Comparison of ENCODE assay signal across 19 mouse cellular contexts in the genomic region with DNA sequence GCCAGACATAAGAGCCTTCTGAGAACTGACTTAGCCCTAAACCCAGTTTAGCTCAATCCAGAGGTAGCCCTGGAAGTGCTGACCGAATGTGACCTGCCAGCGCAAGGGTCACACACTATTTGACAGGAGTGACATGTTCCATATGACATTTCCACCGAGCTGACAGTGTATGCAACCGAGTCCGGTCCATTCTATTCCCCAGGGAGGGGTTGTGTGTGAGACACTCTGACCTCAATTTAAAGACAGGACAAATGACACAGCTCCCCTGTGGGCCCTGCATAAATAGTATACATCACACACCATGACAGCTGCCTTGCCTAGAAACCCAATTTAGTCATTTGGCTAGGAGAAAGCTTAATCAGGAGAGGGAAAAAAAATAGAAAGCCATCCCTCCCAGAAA. TPM values are rescaled to one million over a fixed set of nuclear protein-coding genes. Genes with fewer than 3 reads are reported as not detected.
A peak's percentile ranks its signal among the peaks of the same experiment; 100 is the strongest.
DNase-seq lines count a peak whose midpoint lies in the region; ATAC-seq and TF ChIP-seq lines count a peak whose summit lies in the region.
"Had no signal": no experiment of that assay in that cellular context is flagged by ENCODE, and none has a peak within 500 bp of the region (broad histone marks: within the 10 kb centered on the region; RNA-seq: fewer than 3 reads in every experiment).

No protein-coding gene starts in this region.

- H3K27ac ChIP-seq in midbrain, embryonic 11.5 days (ENCODE audit: low read depth, low read length), result no peak overlapping the region
- no peak overlapping the region for H3K27ac ChIP-seq in midbrain, embryonic 15.5 days
- H3K27ac ChIP-seq in hindbrain, embryonic 11.5 days (ENCODE audit: low read depth, low read length), result no peak overlapping the region
- no peak overlapping the region for H3K27ac ChIP-seq in liver, postnatal 0 days (ENCODE audit: low read depth)
- H3K27ac ChIP-seq: heart, embryonic 10.5 days; left cerebral cortex, adult 2 months; limb, embryonic 12.5 days; liver, embryonic 15.5 days had no signal

- intact Hi-C loops in heart, postnatal 25 days (cut with DNase I), result no loop called here

- no peak overlapping the region for H3K9ac ChIP-seq in midbrain, embryonic 11.5 days (ENCODE audit: low read length)
- no peak overlapping the region for H3K9ac ChIP-seq in midbrain, embryonic 15.5 days
- no peak overlapping the region for H3K9ac ChIP-seq in hindbrain, embryonic 11.5 days (ENCODE audit: low read depth, low read length)
- no peak overlapping the region for H3K9ac ChIP-seq in liver, postnatal 0 days (replicated peaks)
- H3K9ac ChIP-seq: limb, embryonic 12.5 days; liver, embryonic 15.5 days had no signal

- H3K4me1 ChIP-seq in midbrain, embryonic 11.5 days (ENCODE audit: control insufficient read depth, insufficient read depth, low read length), result peaks cover 2% of the 10 kb centered on the region; the same call in 1 of the 2 replicates
- H3K4me1 ChIP-seq in midbrain, embryonic 15.5 days, result peaks cover 9% of the 10 kb centered on the region; the same call in 1 of the 2 replicates
- no peaks in the 10 kb centered on the region; the same call in 1 of the 2 replicates for H3K4me1 ChIP-seq in hindbrain, embryonic 11.5 days (replicated peaks; ENCODE audit: control insufficient read depth, insufficient read depth, low read length)
- H3K4me1 ChIP-seq in liver, postnatal 0 days (ENCODE audit: insufficient read depth), result peaks cover 9% of the 10 kb centered on the region

- WGBS in midbrain, embryonic 11.5 days, result 53% methylated on average over 5 of the region's 5 CpGs
- WGBS in midbrain, embryonic 15.5 days, result 38% methylated on average over 5 of the region's 5 CpGs
- 36% methylated on average over 5 of the region's 5 CpGs for WGBS in hindbrain, embryonic 11.5 days
- WGBS in liver, postnatal 0 days (ENCODE audit: insufficient replicate concordance), result 51% methylated on average over 5 of the region's 5 CpGs

- no peak overlapping the region for H3K4me3 ChIP-seq in midbrain, embryonic 11.5 days (ENCODE audit: low read depth, low read length)
- no peak overlapping the region for H3K4me3 ChIP-seq in midbrain, embryonic 15.5 days
- no peak overlapping the region for H3K4me3 ChIP-seq in hindbrain, embryonic 11.5 days (ENCODE audit: low read depth, low read length)
- H3K4me3 ChIP-seq in liver, postnatal 0 days (ENCODE audit: low read depth, low read length), result no peak overlapping the region
- H3K4me3 ChIP-seq: heart, embryonic 10.5 days; left cerebral cortex, adult 2 months; limb, embryonic 12.5 days; liver, embryonic 15.5 days; myocyte had no signal

- no peak overlapping the region for H3K4me2 ChIP-seq in midbrain, embryonic 11.5 days
- no peak overlapping the region for H3K4me2 ChIP-seq in midbrain, embryonic 15.5 days
- H3K4me2 ChIP-seq in hindbrain, embryonic 11.5 days (replicated peaks; ENCODE audit: low read depth, low read length), result no peak overlapping the region
- H3K4me2 ChIP-seq in liver, postnatal 0 days (ENCODE audit: low read depth, low read length), result no peak overlapping the region
- H3K4me2 ChIP-seq: limb, embryonic 12.5 days; liver, embryonic 15.5 days had no signal

- no peak for TF ChIP-seq CTCF in liver, postnatal 0 days (IDR thresholded peaks at IDR 0.05; ENCODE audit: low read depth)

- H3K27me3 ChIP-seq in midbrain, embryonic 11.5 days (ENCODE audit: control insufficient read depth, insufficient read depth, low read length), result no peaks in the 10 kb centered on the region
- H3K27me3 ChIP-seq in midbrain, embryonic 15.5 days (replicated peaks), result no peaks in the 10 kb centered on the region
- H3K27me3 ChIP-seq in hindbrain, embryonic 11.5 days (ENCODE audit: control insufficient read depth, insufficient read depth, low read length), result no peaks in the 10 kb centered on the region
- no peaks in the 10 kb centered on the region for H3K27me3 ChIP-seq in liver, postnatal 0 days (ENCODE audit: insufficient read depth, low read length)
- H3K27me3 ChIP-seq: limb, embryonic 12.5 days; liver, embryonic 15.5 days had no signal

- no peaks in the 10 kb centered on the region for H3K36me3 ChIP-seq in midbrain, embryonic 11.5 days (ENCODE audit: control insufficient read depth, insufficient read depth, low read length)
- no peaks in the 10 kb centered on the region for H3K36me3 ChIP-seq in midbrain, embryonic 15.5 days (replicated peaks)
- no peaks in the 10 kb centered on the region for H3K36me3 ChIP-seq in hindbrain, embryonic 11.5 days (ENCODE audit: control insufficient read depth, insufficient read depth, low read length)
- H3K36me3 ChIP-seq in liver, postnatal 0 days (replicated peaks; ENCODE audit: insufficient read depth, low read length), result no peaks in the 10 kb centered on the region
- H3K36me3 ChIP-seq: heart, embryonic 10.5 days; limb, embryonic 12.5 days; liver, embryonic 15.5 days had no signal

- ATAC-seq in midbrain, embryonic 11.5 days (ENCODE audit: low FRiP score), result peak; percentile 86
- no peak for ATAC-seq in midbrain, embryonic 15.5 days (replicated peaks)
- peak; percentile 92 for ATAC-seq in hindbrain, embryonic 11.5 days (ENCODE audit: low FRiP score)
- no peak for ATAC-seq in liver, postnatal 0 days
- ATAC-seq: activated CD4-positive, CD25-positive, alpha-beta regulatory T cell, adult 4 months; forebrain, embryonic 16.5 days had no signal

- no peaks in the 10 kb centered on the region for H3K9me3 ChIP-seq in midbrain, embryonic 11.5 days (ENCODE audit: control insufficient read depth, low read length)
- no peaks in the 10 kb centered on the region for H3K9me3 ChIP-seq in midbrain, embryonic 15.5 days
- no peaks in the 10 kb centered on the region for H3K9me3 ChIP-seq in hindbrain, embryonic 11.5 days (ENCODE audit: control insufficient read depth, low read length)
- no peaks in the 10 kb centered on the region for H3K9me3 ChIP-seq in liver, postnatal 0 days (ENCODE audit: low read length)
- H3K9me3 ChIP-seq: heart, embryonic 10.5 days; limb, embryonic 12.5 days; liver, embryonic 15.5 days had no signal

- TF ChIP-seq EP300 in liver, postnatal 0 days (IDR thresholded peaks at IDR 0.05; ENCODE audit: low read depth), result no peak

- DNase-seq in heart, adult 11 months, result peak; percentile 48
- no peak for DNase-seq in heart, postnatal 25 days (ENCODE audit: low spot score)
- no peak for DNase-seq in midbrain, embryonic 11.5 days (ENCODE audit: low spot score, missing footprints)
- peak; percentile 66 for DNase-seq in hindbrain, embryonic 11.5 days (ENCODE audit: low spot score)
- DNase-seq in retina, embryonic 14.5 days (ENCODE audit: low spot score), result peak; percentile 60
- DNase-seq in liver, postnatal 0 days, result no peak
- no peak for DNase-seq in yolk sac, embryonic 10.5 days (ENCODE audit: low spot score)
- DNase-seq: adrenal gland, postnatal 36 days; cerebellum, postnatal 36 days; gastrocnemius, postnatal 25 days; kidney, adult 9 months had no signal

RNA-seq across cellular contexts. Expression of a gene that starts 16.7 kb away (rescaled TPM):
- total RNA-seq in heart, postnatal 25 days (2021), result 1 to 10 TPM; 1.3 to 1.4 TPM
- 11.2 and 12.0 TPM in 2 replicates for polyA plus RNA-seq in midbrain, embryonic 11.5 days (2014; fragmentation: Nextera tagmentation; extraction: Ambion mirVana)
- polyA plus RNA-seq in midbrain, embryonic 15.5 days (2015; fragmentation: Nextera tagmentation; extraction: Ambion mirVana), result 5.0 and 6.2 TPM in 2 replicates
- polyA plus RNA-seq in hindbrain, embryonic 11.5 days (2014; fragmentation: Nextera tagmentation; extraction: Ambion mirVana), result 14.0 and 15.7 TPM in 2 replicates
- polyA plus RNA-seq in liver, postnatal 0 days (2015; fragmentation: Nextera tagmentation; extraction: Ambion mirVana), result 0.26 and 0.50 TPM in 2 replicates

RNA-seq across cellular contexts. Expression of a gene that starts 44.1 kb away (rescaled TPM):
- 10 to 100 TPM; 42.6 to 45.8 TPM for total RNA-seq in heart, postnatal 25 days (2021)
- polyA plus RNA-seq in midbrain, embryonic 11.5 days (2014; fragmentation: Nextera tagmentation; extraction: Ambion mirVana), result 33.3 and 33.7 TPM in 2 replicates
- polyA plus RNA-seq in midbrain, embryonic 15.5 days (2015; fragmentation: Nextera tagmentation; extraction: Ambion mirVana), result 36.7 and 37.1 TPM in 2 replicates
- polyA plus RNA-seq in hindbrain, embryonic 11.5 days (2014; fragmentation: Nextera tagmentation; extraction: Ambion mirVana), result 31.0 and 33.3 TPM in 2 replicates
- 17.7 and 19.4 TPM in 2 replicates for polyA plus RNA-seq in liver, postnatal 0 days (2015; fragmentation: Nextera tagmentation; extraction: Ambion mirVana)

Comparison
In these comparisons a context has a peak if more than half of its experiments do, and no peak if none do; other contexts are left out.
1. DNase-seq: peak in heart, adult 11 months (single experiment), hindbrain, embryonic 11.5 days (single experiment) and retina, embryonic 14.5 days (single experiment); none in heart, postnatal 25 days (single experiment), midbrain, embryonic 11.5 days (single experiment), liver, postnatal 0 days (single experiment) and yolk sac, embryonic 10.5 days (single experiment).
2. ATAC-seq: peak in midbrain, embryonic 11.5 days (single experiment) and hindbrain, embryonic 11.5 days (single experiment); none in midbrain, embryonic 15.5 days (single experiment) and liver, postnatal 0 days (single experiment).